Mouse (Mus musculus) megakaryocyte, embryonic 14.5 days (primary cell): ENCODE data around the gene Hoxc8.

Experiments
- FLI1 ChIP-seq: IDR thresholded peaks from 2 replicates; pipeline ENCODE4 v1.6.1; 2012; ENCODE audit warnings: low read length, inconsistent platforms, mixed read lengths
- GATA1 ChIP-seq: IDR thresholded peaks from 3 replicates; pipeline ENCODE4 v1.6.1; 2012; ENCODE audit warnings: mixed read lengths, low read length, inconsistent platforms, borderline replicate concordance

DNA sequence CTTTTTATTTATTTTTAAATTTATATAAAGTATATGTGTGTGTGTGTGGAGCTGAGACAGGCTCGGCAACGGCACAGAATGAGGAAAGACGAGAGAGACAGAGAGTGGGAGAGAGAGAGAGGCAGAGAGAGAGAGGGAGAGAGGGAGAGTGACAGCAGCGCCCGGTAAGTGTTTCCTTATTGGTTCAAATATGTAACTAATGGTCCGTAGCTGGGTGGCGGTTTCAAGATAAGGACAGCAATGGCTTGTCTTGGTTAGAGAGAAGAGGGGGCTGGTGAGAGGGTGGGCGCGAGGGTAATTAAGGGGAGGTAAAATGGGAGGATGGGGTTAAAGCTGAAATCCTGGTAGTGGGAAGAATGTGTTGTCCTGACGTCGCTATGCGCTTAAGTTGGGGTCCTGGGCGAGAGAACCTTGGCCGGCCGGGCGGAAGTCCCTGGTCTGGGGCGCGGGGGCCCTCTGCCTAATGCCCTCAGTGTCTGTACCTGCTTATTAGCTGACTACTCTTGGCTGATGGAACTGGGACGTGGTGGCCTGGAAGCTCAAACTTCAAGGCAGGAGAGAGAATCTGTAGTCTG lies 8.3 kb downstream of the Hoxc8 start:
- TF ChIP-seq GATA1 (no peak), FLI1 (no peak)
